Mouse (Mus musculus): ENCODE results near the gene Clasp2.

- TF ChIP-seq POLR2A (IDR thresholded peaks at IDR 0.05; ENCODE audit: control insufficient read depth, low read depth, low read length) (no peak), CTCF (IDR thresholded peaks at IDR 0.05; ENCODE audit: control insufficient read depth, insufficient read depth, insufficient replicate concordance, low read depth, low read length) (no peak)
Measured at GRCm38 (mm10) chr9:113763123-113763522, 21.9 kb downstream of the Clasp2 start.

Data from testis, adult 2 months (tissue).